Mouse (Mus musculus): ENCODE measurements around the gene Akap17b.

GRCm38 (mm10) chrX:36672708-36673107, 27.5 kb upstream of the Akap17b start:
- TF ChIP-seq POLR2A (IDR thresholded peaks at IDR 0.05; ENCODE audit: borderline replicate concordance, low read depth, low read length) (no peak), CTCF (IDR thresholded peaks at IDR 0.05; ENCODE audit: low read depth, low read length) (no peak)

All from bone marrow macrophage, adult 2 months (primary cell).